Mouse (Mus musculus): ENCODE results near the gene Bcas2. TPM values are rescaled to one million over a fixed set of nuclear protein-coding genes. Genes with fewer than 3 reads are reported as not detected.
"Not testable (repeated sequence)": the region's sequence is repeated elsewhere in the genome, so short reads cannot be mapped to it uniquely, and the experiment has no call there.

The Bcas2 gene
- total RNA-seq, 1 experiment from 2014 or later, result 94.6 TPM

DNA sequence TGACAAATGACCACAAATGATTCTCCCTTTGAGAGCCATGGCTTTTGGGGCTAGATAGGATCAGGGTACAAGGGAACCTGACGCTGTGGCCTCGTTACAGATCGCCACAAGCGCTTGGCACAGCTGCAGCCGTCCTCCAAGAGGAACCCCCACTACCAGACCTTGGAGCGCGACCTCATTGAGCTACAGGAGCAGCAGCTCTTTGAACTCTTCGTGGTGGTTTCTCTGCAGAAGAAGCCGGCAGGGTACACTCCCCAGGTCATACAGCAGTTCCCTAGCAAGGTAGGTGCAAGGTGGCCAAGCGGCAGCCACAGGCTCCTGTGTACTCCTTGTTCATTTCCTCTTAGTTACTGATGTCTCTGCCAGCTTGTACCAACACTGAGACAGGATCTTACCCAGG is 22.5 kb upstream of the Bcas2 start:
- no peak for ATAC-seq (ENCODE audit: extremely low read depth, insufficient number of reproducible peaks, low FRiP score, poor library complexity, severe bottlenecking)

DNA sequence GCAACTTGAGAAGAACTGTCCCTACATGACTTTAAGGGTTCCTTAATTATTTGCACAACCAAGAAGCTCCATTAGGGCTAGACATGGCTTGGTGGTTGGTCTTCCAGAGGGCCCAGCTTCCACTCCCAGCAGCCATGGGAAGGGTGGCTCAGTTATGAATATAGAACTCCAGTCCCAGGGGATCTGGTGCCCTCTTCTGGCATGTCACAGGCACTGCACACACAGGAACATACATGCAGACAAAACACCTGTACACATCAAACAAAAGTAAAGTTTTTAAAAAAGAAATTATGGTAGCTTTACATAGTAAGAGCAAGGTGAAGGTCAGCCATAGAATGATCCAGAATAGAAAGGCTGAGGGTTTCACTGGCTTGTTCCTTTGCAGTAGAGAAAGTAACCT is 17.7 kb upstream of the Bcas2 start:
- no peak for ATAC-seq (ENCODE audit: extremely low read depth, insufficient number of reproducible peaks, low FRiP score, poor library complexity, severe bottlenecking)

DNA sequence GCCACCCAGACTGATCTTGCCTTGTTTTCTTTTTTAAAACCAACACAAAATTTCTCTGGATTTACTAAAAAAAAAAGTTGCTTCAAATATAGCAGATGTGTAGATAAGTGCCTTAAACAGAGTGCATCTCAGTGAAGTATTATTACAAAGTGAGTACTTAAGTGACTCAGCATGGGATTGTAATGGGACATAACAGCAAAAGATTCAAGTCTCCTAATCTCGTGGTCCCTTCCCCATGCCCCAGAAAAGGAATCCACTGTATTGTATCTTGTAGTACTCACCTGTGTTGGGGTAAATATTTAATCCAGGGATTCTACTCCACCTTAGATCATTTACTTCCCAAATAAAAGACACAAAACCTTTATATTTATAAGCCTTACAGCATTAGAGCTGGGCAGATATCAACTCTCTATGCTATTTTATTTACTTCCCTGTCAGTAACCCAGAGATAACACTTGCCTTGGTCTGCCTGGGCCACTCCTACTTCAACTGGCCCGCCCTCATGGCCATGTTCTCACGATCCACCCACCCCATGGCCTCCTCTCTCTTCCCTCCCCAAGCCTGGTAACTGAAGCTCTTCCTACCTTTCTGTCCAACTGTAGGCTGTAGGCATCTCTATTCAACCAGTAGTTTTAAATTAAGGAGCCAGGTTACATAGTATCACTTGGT is 12.1 kb upstream of the Bcas2 start:
- ATAC-seq (ENCODE audit: extremely low read depth, insufficient number of reproducible peaks, low FRiP score, poor library complexity, severe bottlenecking), result no peak

DNA sequence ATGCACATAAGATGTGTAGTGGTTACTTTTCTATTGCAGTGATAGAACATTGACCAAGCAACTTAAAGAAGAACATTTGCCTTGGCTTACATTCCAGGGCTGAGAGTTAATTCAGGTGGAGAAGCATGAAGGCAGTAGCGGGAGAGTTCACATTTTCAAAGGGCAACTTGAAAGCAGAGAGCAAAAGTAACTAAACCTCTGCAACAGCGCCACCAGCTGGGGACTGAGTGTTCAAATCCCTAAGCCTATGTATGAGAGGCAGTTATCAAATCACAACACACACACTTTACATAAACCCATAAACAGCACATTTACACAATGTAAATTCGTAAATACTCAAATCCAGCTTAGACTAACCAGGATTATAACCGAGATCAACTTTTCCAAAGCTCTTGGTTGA is 1.7 kb upstream of the Bcas2 start:
- peak; percentile 45; the same call in 1 of the 2 replicates for ATAC-seq (ENCODE audit: extremely low read depth, insufficient number of reproducible peaks, low FRiP score, poor library complexity, severe bottlenecking)

DNA sequence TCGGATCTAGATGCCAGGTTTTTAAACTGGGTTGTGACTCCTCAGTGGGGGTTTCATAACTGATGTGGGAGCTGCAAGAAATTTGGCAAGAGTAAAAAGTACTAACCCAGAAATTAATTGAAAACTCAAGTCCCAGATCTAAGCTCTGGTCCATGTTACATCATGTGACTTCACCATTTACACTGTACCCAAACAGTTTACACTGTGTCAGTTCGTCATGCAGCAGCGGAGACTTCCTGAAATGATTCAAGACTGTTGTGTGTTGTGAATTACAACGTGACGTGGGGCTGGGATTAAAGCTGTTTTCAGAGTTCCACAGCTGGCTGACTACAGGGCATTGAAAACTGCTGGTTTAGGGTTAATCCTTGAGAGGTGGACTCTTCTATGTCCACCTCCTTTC is 1.2 kb downstream of the Bcas2 start:
- no peak for ATAC-seq (ENCODE audit: extremely low read depth, insufficient number of reproducible peaks, low FRiP score, poor library complexity, severe bottlenecking)

DNA sequence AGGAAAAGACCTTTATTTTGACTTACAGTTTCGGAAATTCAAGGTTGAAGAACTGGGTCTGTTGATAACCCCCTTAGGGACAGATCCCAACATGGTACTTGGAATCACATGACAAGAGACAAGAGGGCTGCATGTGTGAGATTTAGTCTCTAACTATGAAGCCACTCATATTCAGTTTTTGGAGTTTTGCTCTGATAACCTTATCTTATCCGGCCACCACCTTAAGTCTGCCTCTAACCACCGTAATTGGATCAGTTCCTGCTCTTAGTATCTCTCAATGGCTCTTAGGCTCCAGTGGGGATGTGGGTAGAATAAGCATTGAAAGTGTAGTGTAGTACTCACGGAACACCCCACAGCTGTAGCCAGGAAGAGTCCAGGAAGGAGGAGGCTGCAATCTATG is 5.3 kb downstream of the Bcas2 start:
- no peak for ATAC-seq (ENCODE audit: extremely low read depth, insufficient number of reproducible peaks, low FRiP score, poor library complexity, severe bottlenecking)

DNA sequence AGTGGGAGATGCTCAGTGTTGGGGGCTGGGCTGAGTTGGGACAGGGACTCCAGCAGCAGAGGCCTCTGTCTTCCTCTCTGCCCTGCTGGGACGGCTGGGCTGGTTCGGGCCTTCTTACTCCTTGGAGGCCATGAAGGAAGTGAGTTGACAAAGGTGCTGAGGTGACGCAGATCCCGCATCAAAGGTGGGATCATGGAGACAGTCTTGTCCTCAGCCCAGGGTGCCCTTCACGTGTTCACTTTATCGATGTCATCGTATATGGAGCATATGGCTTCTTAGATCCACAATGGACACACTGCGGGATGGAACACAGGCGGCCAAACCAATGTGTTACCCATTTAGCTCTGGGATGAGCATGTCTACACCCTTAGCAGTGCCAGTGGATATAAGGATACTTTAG is 8.1 kb downstream of the Bcas2 start:
- no peak for ATAC-seq (ENCODE audit: extremely low read depth, insufficient number of reproducible peaks, low FRiP score, poor library complexity, severe bottlenecking)

DNA sequence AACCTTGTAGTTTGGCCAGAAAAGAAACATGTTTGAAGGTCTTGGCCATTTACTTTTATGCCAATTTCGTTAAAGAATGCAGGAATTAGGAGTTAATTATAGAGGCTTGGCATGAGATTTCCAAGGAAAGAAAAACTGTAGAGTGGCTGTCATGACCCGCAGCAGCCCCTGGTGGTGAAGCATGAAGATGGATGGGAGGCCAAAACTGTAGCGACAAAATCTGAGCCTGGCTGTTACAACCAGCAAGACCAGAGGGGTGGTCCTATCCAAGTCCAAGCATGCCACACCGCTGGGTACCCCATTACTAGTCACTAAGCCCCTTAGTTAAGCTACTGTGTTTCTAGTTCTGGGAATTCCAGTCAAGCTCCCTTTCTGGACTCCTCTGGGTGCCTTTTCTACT is 9.7 kb downstream of the Bcas2 start:
- ATAC-seq (ENCODE audit: extremely low read depth, insufficient number of reproducible peaks, low FRiP score, poor library complexity, severe bottlenecking), result no peak

DNA sequence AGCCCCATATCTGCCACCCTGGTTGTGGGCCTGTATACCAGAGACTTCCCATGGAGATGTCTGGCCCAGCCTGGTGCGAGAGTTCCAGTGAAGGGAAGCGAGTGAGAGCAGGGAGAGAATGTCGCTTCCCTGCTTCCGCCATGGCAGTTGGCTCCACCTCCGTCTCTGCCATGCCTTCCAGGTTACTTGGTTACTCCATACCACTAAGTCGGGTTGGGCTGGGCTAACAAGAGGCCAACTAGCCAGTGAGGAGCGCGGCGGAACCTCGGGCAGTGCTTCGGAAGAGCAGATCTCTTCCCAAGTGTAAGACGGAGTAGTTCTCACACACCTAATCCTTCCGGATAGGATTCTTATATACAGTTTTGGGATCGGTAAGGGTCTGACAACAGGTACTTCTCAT is 11.4 kb downstream of the Bcas2 start:
- ATAC-seq (ENCODE audit: extremely low read depth, insufficient number of reproducible peaks, low FRiP score, poor library complexity, severe bottlenecking), result no peak

DNA sequence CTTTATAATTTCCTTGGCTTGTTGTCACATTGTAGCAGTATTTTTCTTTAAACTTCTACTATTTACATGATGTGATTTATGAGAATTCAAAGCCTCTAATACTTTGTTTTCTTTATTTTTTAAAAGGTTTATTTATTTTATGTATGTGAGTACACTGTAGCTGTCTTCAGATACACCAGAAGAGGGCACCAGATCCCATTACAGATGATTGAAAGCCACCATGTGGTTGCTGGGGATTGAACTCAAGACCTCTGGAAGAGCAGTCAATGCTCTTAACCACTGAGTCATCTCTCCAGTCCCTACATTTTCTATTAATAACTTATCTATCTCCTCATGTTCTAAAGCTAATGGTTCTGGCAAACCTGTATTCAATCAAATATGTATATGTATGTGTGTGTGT is 13.0 kb downstream of the Bcas2 start:
- not testable (repeated sequence) for ATAC-seq (ENCODE audit: extremely low read depth, insufficient number of reproducible peaks, low FRiP score, poor library complexity, severe bottlenecking)

DNA sequence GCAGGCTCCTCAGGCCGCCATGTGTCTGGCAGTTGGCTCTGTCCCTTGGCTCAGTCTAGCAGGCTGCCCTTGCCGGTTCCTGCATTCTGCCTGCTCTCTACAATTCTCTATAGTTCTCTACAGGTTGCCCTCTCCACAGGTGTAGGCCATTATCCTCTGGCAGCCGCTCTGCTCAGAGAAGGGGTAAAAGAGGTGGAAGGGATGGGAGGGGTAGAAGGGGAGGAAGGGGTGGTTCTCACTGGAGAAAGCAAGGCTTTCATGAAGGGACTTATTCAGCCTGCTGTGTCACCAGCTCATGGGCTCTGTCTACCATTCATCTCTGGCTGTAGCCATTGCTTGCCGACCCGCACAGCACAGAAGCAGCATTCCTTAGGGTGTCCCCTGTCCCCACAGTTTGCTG is 17.0 kb downstream of the Bcas2 start:
- ATAC-seq (ENCODE audit: extremely low read depth, insufficient number of reproducible peaks, low FRiP score, poor library complexity, severe bottlenecking), result no peak

DNA sequence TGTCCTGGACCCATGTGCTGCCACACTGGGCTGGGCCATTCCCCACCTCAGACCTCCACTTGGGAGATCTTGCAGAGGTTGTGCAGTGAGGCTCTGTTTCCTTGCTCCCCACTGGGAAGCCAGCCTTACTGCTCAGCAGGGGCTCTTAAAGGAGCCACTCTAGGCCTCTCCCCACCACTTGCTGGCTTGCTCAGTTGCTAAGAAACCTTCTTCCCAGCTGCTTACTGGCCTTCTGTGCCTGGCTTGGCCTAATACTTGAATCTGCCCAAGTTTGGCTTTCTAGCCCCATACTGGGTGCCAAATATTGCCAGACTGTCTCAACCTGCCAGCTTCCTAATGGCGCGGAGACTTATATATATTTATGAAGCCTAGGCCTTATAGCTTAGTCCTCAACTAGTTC is 17.4 kb downstream of the Bcas2 start:
- ATAC-seq (ENCODE audit: extremely low read depth, insufficient number of reproducible peaks, low FRiP score, poor library complexity, severe bottlenecking), result no peak

DNA sequence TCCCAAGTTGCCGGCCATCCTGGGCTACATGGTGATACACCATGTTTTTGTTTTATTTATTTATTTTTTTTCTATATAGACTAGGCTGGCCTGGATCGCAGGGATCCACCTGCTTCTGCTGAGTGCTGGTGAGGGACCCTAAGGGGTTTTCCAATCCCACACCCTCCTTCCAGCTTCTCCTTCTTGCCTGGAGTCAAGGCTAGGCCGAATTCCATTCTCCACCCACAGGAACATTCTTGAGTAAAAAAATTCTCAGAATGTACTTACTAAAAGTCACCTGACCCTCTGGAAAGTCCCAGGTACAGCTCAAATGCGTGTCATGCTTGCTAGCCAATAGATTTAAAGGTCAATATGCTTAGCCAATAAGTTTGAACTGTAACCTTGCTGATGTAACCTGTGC is 20.7 kb downstream of the Bcas2 start:
- no peak for ATAC-seq (ENCODE audit: extremely low read depth, insufficient number of reproducible peaks, low FRiP score, poor library complexity, severe bottlenecking)

DNA sequence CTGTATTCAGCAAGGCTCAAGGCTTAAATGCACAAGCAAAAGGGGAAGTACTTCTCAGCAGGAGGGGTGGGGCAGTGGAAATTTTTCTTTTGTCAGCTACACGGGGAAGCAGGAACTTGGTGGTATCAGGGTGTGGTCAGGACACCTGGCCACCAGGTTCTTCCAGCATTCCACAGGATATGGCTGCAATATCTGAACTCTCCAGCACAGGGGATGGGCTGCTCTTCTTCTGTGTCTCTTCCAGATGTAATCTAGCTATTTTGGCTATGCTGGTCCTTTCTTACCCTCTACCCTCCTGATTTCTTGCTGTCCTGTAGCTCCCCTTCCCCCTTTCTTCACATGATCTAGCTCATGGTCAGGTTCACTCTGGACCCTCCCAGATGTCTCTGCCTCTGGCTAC is 21.7 kb downstream of the Bcas2 start:
- ATAC-seq (ENCODE audit: extremely low read depth, insufficient number of reproducible peaks, low FRiP score, poor library complexity, severe bottlenecking), result no peak

DNA sequence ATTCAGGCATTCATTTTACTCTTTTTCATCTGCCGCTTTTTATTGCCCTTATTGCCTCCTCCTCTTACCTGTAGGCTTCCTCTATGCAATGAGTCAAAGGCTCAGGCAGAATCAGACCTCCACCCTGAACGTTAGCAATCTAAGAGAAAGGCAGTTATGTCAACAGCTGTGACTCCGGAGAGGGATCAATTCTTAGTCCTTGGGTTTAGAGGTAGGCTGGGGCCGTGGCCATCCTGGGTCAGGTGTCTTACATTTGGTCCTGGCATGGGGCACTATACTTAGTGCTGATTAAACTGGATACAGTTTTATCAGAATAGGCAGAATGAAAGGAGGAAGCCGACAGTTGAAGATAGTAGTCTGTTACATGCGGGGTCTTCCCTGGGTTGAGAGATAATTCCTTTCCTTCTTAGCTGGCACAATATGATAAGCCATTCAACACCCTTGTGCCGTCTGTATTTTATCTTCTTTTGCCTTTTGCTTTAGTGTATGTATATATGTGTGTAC is 24.9 kb downstream of the Bcas2 start:
- ATAC-seq (ENCODE audit: extremely low read depth, insufficient number of reproducible peaks, low FRiP score, poor library complexity, severe bottlenecking), result no peak

DNA sequence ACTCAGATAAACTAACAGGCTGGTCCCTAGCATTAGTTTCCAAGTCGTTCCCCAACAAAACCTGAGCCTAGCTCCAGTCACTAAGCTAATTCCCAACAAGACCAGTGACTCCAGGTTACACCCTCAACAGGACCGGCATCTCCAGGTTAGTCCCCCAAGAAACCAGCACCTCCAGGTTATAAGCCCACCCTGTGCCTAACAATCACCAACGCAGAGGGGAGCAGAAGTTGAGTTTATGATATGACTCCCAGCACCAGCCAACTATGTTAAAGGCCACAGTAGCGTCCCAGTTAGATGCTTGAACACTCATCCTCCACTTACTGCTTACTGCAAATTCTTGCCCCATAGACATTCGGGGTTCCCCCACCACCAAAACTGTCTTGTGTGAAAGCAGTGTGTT is 27.9 kb downstream of the Bcas2 start:
- no peak for ATAC-seq (ENCODE audit: extremely low read depth, insufficient number of reproducible peaks, low FRiP score, poor library complexity, severe bottlenecking)

DNA sequence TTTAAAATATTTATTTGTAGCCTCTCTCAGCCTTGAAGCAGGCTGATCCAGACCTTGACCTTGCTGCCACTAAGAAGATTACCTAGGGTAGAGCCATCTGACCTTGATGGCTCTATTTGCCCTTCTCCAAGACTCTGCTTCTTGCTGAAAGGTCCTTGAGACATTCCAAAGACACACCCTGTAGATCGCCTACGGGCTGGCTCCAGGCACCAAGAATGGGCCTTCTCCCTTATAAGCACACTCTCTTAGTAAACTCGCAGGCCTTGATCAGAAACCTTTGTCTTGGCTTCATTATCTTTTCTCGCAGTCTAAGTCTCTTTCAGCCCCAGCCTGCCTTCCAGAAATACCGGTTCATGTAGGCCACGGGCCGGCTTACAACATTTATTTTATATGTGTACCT is 29.6 kb downstream of the Bcas2 start:
- ATAC-seq (ENCODE audit: extremely low read depth, insufficient number of reproducible peaks, low FRiP score, poor library complexity, severe bottlenecking), result not testable (repeated sequence)

DNA sequence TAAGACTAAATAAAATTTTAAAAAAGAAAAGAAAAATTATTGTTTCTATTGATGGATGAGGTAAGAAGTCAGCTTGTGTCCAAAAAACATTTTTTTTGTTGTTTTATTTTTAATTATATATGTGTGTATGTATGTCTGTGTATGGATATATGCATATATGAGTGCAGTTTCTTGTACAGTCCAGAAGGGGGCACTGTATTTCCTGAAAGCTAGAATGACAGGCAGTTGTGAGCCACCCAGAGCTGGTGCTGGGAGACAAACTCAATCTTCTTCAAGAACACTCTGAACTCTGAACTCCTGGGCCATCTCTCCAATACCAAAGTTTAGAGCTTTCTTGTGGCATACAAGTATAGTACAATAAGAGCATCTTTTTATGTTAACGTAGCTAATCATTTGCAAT is 32.1 kb downstream of the Bcas2 start:
- ATAC-seq (ENCODE audit: extremely low read depth, insufficient number of reproducible peaks, low FRiP score, poor library complexity, severe bottlenecking), result no peak

DNA sequence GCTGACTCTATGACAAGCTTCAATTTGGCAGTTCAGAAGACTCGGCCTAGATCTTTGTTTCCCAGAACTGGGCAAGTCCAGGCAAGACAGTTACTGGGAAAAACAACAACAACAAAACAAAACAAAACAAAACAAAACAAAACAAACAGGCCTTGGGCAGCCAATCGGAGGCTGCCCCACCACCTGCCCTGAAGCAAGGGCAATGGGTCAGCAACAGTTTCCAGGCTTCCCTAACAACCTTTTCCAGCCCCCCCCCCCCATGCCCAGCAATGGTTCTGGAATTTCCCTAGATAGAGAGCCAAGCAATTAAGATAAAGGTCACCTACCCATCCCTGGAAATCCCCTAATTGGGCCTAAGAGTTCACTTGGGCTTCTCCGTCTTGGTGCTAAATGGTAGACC is 33.0 kb downstream of the Bcas2 start:
- ATAC-seq (ENCODE audit: extremely low read depth, insufficient number of reproducible peaks, low FRiP score, poor library complexity, severe bottlenecking), result no peak

DNA sequence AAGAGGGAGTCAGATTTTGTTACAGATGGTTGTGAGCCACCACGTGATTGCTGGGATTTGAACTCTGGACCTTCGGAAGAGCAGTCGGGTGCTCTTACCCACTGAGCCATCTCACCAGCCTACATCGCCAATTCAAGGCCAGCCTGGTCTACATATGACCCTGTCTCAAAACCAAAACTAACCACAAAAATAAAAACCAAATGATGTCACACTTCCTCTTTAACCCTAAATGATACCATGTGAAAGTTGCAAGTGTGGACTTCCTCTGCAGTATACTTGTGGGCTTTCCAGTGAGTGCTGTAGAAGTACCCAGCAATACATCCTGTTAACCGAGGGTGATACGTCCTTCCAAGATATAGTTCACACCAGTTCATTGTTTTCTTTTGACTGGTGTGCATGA is 34.9 kb downstream of the Bcas2 start:
- ATAC-seq (ENCODE audit: extremely low read depth, insufficient number of reproducible peaks, low FRiP score, poor library complexity, severe bottlenecking), result peak; percentile 97

DNA sequence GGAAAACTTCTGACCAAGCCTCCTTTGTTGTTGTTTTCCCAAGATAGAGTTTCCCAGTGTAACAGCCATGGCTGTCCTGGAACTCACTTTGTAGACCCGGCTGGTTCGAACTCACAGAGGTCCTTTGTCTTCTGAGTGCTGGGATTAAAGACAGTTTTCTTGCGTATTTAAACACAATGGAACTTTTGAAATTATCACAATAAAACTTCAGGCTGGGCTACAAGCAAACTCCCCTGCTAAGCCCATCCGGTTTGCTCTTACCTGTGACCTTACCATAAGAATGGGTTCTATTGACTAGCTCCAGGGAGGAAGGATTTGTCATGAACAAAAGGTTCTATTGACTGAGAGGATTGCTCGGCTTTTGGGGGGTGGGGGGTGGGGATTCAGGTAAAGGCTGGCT is 36.3 kb downstream of the Bcas2 start:
- no peak for ATAC-seq (ENCODE audit: extremely low read depth, insufficient number of reproducible peaks, low FRiP score, poor library complexity, severe bottlenecking)
